Mouse (Mus musculus): ENCODE results near the gene Gm11444.

Gene Gm11444

DNA sequence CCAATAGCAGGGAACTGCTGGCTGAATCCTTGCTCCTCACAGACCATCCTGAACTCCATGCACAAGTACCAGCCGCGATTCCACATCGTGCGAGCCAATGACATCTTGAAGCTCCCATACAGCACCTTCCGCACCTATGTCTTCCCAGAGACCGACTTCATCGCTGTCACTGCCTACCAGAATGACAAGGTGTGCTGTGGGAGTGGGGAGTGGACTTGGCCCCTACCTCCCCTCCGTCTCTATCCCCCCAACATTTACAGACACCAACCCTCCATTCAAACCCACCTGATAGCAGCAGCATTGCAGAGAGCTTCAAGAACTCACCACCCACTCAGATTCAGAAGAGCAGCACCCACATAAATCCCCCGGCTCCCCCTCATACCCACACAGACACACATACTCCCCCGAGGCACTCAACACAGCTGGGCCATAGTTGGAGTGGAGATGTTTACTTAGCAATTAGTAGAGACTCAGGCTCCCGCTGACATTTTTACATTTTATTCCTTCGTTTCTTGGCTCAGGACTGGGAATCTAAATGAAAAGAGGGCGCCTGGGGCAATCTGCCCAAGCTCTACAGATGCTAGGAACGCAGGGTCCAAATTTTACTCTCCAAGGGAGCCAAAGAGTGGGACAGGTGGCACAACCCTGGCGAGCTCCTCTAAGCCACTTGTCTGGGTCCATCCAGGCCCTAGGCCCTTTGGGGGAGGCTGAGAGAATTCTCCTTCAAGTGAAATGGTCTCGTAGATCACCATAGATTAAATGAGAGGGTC, 14.2 kb downstream of the Gm11444 start:
- DNase-seq (ENCODE audit: low spot score in 2 of 2): no peak

- DNase-seq (ENCODE audit: low spot score in 2 of 2): no peak
Observed at GRCm38 (mm10) chr11:85835001-85835752, 15.0 kb downstream of the Gm11444 start.

DNA sequence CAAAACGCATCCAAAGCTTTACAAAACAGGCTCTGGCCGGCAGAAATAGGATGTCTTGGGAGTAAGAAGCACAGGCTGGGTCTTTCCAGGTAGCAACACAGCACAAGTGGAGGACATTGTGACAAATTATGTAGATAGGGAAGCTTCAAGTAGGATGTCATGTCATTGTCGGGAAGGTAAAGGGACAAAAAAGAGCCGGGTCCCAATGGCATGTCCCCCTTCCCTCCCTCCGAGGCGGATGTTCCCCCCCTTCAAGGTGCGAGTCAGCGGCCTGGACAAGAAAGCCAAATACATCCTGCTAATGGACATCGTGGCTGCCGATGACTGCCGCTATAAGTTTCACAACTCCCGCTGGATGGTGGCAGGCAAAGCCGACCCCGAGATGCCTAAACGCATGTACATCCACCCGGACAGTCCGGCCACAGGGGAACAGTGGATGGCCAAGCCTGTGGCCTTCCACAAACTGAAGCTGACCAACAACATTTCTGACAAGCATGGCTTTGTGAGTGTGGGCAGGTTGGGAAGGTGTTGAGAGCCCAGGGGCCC, 15.7 kb downstream of the Gm11444 start:
- no peak for DNase-seq (ENCODE audit: low spot score in 2 of 2)

DNA sequence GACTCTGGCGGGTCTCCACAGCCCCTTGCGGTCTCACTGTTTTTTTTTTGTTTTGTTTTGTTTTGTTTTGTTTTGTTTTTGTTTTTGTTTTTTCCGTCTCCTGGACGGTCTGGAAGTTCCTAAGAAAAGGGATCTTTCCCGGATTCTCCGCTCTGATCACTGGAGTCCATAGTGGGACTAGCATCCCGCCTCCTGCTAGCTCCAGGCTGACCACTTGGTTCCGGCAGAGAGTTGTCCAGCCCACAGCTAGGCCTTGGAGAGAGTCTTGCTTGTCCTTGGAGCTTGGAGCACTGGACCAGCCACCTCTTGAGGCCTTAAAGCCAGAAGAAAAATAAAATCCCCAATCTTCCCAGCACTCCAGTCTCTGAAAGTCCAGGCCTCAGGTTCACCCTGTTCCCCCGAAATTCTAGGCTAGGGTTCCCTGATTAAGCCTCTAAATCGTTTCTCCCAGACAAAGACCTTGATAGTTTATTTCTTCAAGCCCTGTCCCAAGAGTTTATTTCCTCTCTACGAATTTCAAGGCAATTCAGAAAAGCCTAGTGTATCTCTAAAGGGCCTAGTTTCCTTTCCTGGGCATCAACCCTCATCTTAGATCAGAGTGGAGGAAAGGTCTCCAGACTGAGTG, 16.3 kb downstream of the Gm11444 start:
- DNase-seq (ENCODE audit: low spot score in 2 of 2): no peak

- no peak for DNase-seq (ENCODE audit: low spot score in 2 of 2)
Observed at GRCm38 (mm10) chr11:85833081-85833521, 17.0 kb downstream of the Gm11444 start.

DNA sequence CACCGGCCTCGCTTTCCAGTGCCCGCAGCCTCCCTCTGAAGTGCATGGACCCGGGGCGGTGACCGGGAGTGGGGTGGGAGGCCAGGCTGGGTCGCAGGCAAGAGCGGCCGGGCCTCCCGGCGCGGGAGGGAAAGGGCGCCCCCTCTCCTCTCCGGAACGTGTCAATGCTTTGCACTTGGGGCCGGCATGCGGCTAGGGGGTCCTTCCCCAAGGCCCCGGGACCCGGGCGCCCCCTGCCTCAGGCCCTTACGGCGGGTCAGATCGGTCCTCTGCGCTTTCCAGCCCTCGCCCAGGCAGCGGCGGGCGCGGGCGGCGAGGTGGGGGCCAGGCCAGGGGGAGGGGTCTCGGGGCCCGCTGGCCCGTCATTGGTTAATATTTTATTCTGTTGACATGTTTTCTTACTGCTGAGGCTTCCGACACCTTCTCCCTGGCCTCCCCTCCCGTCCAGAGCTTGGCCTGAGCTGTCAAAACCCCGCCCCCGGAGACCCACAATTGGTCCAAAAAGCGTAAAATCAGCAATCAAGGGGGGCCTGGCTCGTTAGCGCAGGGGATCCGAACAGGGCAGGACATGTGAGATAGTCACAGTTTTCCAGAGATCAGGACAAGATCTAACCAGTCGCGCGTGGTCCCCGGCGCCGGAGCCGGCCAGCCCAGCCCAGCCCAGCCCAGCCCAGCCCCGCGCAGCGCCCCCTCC, 17.8 kb downstream of the Gm11444 start, which contains the start of gene Tbx2:
Gene Tbx2 (plus strand): TSS at position 321 of the 694 bp plus-strand sequence.
- peak in 1 of 2 experiments; percentile 17 for DNase-seq (ENCODE audit: low spot score in 2 of 2)

GRCm38 (mm10) chr11:85831656-85832230, 18.4 kb downstream of the Gm11444 start:
- DNase-seq (ENCODE audit: low spot score in 2 of 2): no peak

DNA sequence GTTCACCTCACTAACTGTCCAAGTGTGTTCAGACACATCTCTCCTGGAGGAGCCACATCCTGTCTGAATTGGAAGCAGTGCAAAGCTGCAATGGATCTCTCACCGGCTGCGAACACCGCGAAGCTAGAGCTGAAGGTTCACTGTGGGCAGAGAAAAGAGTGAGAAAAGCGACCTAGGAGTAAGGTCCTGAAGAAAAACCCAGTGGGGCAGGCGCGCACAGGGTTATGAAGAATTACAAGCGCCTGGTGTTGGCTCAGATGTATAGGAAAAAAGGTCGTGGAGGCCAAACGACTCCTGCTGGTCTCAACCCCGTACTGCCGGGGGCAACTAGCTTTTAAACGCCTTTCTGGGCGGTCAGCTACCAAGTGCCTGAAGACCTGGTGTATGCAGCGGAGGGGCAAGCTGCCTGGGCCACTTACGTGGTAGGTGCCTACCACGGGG, 19.2 kb downstream of the Gm11444 start:
- DNase-seq (ENCODE audit: low spot score in 2 of 2): no peak

DNA sequence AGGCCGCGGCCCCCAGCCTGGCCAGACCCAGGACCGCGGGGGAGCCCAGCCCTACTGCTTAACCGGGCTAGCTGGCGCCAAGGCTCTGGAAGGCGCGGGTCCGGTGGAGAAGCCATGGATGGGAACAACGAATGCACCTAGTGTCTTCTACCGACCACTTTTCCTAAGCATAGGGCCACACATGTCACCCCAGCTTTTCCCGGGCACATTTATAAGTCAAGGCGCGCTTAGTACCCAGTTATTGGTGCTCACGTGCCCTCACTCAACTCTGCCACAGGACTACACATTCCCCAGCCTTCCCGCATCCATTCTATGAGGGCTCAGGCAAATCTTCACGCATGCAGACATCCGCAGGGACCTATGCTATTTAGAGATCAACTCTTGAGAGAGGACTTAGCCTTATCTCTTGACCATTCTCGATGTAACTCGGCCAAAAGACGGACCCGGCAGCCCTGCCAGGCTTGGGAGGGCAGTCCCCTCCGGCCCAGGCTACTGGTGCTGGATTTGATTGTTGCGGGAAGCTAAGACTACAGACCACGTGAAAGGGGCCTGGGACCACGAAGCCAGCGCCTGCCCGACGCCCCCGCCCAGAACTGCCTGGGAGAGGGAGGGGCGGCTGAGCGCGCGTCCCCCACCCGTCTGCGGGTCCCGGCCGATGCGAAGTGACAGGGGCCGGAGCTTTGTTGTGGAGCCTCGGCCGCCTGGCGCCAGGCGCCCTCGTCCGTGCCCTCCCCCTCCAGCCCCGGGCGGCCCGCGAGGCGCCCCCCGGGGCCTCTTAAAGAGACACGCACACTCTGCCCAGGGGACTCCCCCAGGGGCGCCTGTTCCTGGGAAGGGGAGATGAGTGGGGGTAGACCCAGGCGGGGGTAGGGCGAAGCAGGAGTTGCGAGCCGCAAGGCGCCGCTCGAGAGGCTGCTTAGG, 20.4 kb downstream of the Gm11444 start:
- DNase-seq (ENCODE audit: low spot score in 2 of 2): no peak

- no peak for DNase-seq (ENCODE audit: low spot score in 2 of 2)
Observed at GRCm38 (mm10) chr11:85828691-85829519, 21.2 kb downstream of the Gm11444 start.

DNA sequence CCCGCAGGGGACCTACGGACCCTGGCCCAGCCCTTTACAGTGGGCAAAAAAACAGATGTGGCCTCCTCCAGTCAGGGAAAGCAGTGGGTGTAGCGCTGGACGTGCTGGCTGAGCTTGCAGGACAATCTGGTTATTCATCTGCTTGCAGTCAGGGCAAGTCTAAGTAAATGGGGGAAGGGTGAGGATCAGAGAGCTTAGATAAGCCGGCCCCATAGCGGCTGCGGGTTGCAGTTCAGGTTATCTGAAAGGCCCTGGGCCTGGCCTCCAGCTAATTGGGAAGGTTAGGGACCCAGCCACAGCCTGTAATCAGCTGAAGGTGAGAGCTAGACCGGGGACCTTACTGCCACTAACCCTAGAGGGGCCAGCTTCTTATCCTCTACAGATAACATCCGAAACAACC, 22.8 kb downstream of the Gm11444 start:
- no peak for DNase-seq (ENCODE audit: low spot score in 2 of 2)

- no peak for DNase-seq (ENCODE audit: low spot score in 2 of 2)
Observed at GRCm38 (mm10) chr11:85825823-85826222, 24.3 kb downstream of the Gm11444 start.

- DNase-seq (ENCODE audit: low spot score in 2 of 2): no peak
Observed at GRCm38 (mm10) chr11:85825031-85825430, 25.1 kb downstream of the Gm11444 start.

DNA sequence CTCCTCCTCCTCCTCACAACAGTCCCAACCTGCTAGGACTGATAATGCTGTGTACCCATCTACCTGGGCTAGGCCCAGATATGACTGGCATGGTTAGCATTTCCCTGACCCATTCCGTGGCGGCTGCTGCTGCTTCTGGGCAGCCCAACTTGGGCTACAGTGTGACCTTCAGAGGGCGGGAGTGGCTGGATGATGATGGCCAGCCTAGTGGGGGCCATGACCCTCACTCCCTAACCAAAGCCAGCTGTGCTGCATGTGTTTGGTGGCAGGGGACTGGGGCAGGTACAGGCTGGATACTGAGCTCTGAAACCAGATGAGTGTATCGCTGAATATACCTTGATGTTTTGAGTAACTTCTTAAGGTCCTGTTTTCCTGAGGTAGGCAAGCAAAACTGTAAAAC, 26.3 kb downstream of the Gm11444 start:
- DNase-seq (ENCODE audit: low spot score in 2 of 2): no peak

DNA sequence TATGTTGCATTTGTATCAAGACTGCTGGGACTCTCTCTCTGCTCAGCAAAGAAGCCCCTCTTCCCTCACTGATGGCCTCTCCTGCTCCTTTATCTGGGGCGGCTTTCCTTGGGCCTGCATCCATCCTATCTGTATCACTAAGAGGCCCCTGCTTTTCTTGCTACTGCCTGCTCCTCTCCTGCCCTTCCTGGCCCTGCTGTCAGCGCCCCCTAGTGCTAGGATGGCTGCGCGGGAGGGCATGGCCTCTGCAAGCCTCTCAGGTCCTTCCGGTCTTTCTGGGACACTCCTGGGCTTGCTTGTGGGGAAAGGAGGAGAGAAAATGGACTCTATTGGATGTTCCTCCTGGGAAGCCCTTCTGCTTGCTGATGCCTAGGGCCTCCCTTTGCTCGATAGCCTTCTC, 27.0 kb downstream of the Gm11444 start:
- peak; percentile 55 to 63 for DNase-seq (ENCODE audit: low spot score in 2 of 2)

GRCm38 (mm10) chr11:85821659-85822058, 28.5 kb downstream of the Gm11444 start:
- no peak for DNase-seq (ENCODE audit: low spot score in 2 of 2)

- no peak for DNase-seq (ENCODE audit: low spot score in 2 of 2)
Observed at GRCm38 (mm10) chr11:85820959-85821358, 29.2 kb downstream of the Gm11444 start.

GRCm38 (mm10) chr11:85818401-85818800, 31.7 kb downstream of the Gm11444 start:
- DNase-seq (ENCODE audit: low spot score in 2 of 2): no peak

DNA sequence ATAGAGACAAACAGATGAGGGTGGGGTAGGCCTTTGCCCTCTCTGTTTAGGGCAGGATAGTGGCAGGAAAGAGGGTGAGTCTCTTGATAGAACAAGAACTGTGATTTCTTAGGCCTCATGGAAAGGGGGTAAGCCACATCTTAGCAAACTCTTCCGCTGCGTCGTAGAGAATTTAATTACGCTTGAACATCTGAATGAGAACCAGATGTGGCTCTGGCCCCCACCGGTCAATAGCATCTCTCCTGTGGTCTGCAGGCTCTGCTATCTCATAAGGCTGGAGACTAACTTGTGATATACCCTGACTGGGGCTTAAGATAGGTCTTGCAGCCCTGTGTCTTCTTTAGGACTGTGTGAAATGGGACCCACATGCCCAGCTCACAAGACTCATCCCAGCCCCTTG, 33.7 kb downstream of the Gm11444 start:
- DNase-seq (ENCODE audit: low spot score in 2 of 2): no peak

Measured in spleen, postnatal 36 days (tissue).